Mouse (Mus musculus): Measurements from ENCODE around the gene Mrto4. TPM values are rescaled to one million over a fixed set of nuclear protein-coding genes. Genes with fewer than 3 reads are reported as not detected.
A peak's percentile ranks its signal among the peaks of the same experiment; 100 is the strongest.

Gene Mrto4
- polyA plus RNA-seq, 1 experiment from 2014 or later: 147 TPM

DNA sequence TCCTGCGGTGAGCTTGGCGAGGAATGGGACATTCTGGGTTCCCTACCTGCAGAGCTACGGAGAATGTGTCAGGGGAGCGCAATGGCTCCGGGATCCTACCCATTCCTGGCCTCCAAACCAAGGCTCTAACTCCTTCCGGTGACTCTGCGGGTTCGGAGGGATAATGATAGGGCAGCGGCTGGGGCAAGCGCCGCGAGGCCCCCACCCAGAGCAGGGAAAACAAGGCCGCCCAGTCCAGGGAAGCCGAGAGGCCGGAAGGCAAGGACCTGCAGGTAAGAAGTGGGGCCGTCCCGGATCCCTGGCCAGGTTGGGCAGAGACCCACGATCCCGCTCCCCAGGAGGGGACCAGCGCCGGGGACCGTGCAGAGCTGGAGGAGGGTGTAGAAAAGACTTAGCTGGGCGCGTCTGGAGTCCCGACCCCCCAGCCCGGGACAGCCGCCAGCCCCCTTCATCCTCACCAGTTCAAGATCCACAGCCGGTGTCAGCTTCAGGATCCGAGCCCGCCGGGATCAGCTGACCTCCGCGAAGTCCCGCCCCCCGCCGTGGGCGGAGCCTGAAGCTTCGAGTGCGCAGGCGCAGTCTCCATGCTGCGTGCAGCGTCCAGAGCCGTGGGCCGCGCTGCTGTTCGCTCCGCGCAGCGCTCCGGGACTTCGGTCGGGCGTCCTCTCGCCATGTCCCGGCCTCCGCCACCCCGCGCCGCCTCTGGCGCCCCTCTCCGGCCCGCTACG lies 42.0 kb downstream of the Mrto4 start, which contains the start of the genes Pqlc2 and Akr7a5:
Gene Pqlc2, minus strand, starts transcription at position 538 of the 728 bp plus-strand sequence.
Gene Akr7a5, plus strand, starts transcription at position 574 of the 728 bp plus-strand sequence.
- H3K27ac ChIP-seq: peak within 1 kb of the TSS; percentile 69
- peak within 1 kb of the TSS; percentile 88 for H3K4me3 ChIP-seq (replicated peaks)
- ATAC-seq (ENCODE audit: low read depth): peak; percentile 86
- peaks cover 41% of the 10 kb centered on the region for H3K4me1 ChIP-seq (replicated peaks)
- peak; percentile 98 for DNase-seq
- no peaks in the 10 kb centered on the region for H3K9me3 ChIP-seq (replicated peaks)
- H3K27me3 ChIP-seq: 0 out of 2 replicates have a peak, but pooled peaks cover 4% of the 10 kb centered on the region
- peak within 1 kb of the TSS; percentile 100 for H3K4me2 ChIP-seq
- peaks cover 9% of the 10 kb centered on the region for H3K36me3 ChIP-seq
- under 1% methylated on average over 63 of the region's 63 CpGs for WGBS (ENCODE audit: insufficient replicate concordance)
- H3K9ac ChIP-seq: peak within 1 kb of the TSS; percentile 90

GRCm38 (mm10) chr4:139309651-139310050 lies 42.7 kb downstream of the Mrto4 start:
- Histone ChIP-seq H3K27ac (no peak overlapping the region), H3K9ac (peak overlapping the region; percentile 90), H3K27me3 (0 out of 2 replicates have a peak, but pooled peaks cover 4% of the 10 kb centered on the region), H3K4me3 (replicated peaks) (peak overlapping the region; percentile 88), H3K4me1 (replicated peaks) (peaks cover 41% of the 10 kb centered on the region), H3K4me2 (peak overlapping the region; percentile 100), H3K36me3 (peaks cover 3% of the 10 kb centered on the region; the same call in 1 of the 2 replicates), H3K9me3 (replicated peaks) (no peaks in the 10 kb centered on the region)
- ATAC-seq (ENCODE audit: low read depth) (no peak), DNase-seq (no peak)
- 37% methylated on average over 6 of the region's 6 CpGs for WGBS (ENCODE audit: insufficient replicate concordance)

DNA sequence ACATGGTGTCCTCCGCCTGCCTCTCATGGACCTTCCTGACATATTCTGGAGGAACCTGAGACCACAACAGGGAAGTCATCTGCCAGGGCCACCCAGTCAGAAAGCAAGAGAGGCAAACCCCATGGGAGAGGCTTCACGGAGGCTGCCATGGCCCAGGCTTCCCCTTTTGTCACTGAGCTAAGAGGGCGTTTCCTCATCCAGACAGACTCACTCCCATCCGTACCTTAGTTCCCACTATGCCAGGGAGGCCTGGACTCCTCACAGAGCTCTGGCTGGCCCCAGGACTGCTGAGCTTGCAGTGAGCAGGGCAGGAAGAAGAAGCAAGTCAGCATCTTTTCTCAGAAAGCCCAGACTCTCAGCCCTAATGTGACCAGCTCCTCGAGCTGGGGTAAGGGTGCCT lies 44.5 kb downstream of the Mrto4 start:
- ATAC-seq (ENCODE audit: low read depth) (no peak), DNase-seq (no peak)
- no peak overlapping the region for H3K4me3 ChIP-seq (replicated peaks)
- no peak overlapping the region for H3K27ac ChIP-seq
- H3K27me3 ChIP-seq: 0 out of 2 replicates have a peak, but pooled peaks cover 4% of the 10 kb centered on the region
- H3K4me1 ChIP-seq (replicated peaks): peaks cover 41% of the 10 kb centered on the region
- no peaks in the 10 kb centered on the region for H3K9me3 ChIP-seq (replicated peaks)
- 45% methylated on average over 5 of the region's 5 CpGs for WGBS (ENCODE audit: insufficient replicate concordance)
- no peak overlapping the region for H3K4me2 ChIP-seq
- no peaks in the 10 kb centered on the region for H3K36me3 ChIP-seq
- H3K9ac ChIP-seq: no peak overlapping the region

DNA sequence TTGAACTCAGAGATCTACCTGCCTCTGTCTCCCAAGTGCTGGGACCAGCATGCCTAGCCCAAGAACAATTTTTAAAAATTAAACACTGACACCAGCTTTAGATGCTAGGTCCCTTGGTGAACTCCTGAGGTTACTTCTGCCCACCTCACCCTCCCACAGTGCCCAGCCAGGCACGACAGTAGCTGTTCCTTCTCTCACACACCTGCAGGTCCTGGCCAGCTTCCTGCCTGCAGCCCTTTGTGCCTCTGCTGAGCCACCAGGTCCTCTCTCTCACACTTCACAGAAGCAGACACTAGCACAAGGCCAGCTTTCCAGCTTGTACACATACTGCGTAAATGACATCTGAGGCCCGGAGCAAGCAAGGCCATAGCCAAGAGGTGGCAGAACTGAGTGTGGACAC lies 46.9 kb downstream of the Mrto4 start:
- no peak overlapping the region for H3K27ac ChIP-seq
- no peak overlapping the region for H3K9ac ChIP-seq
- no peak overlapping the region for H3K4me2 ChIP-seq
- H3K4me3 ChIP-seq (replicated peaks): no peak overlapping the region
- no peak for DNase-seq
- no peaks in the 10 kb centered on the region for H3K27me3 ChIP-seq
- 83% methylated on average over 3 of the region's 3 CpGs for WGBS (ENCODE audit: insufficient replicate concordance)
- no peaks in the 10 kb centered on the region for H3K9me3 ChIP-seq (replicated peaks)
- ATAC-seq (ENCODE audit: low read depth): no peak
- peaks cover 26% of the 10 kb centered on the region for H3K4me1 ChIP-seq (replicated peaks)
- H3K36me3 ChIP-seq: peaks cover 6% of the 10 kb centered on the region; the same call in 1 of the 2 replicates

- DNase-seq (no peak), ATAC-seq (ENCODE audit: low read depth) (no peak)
- no peak overlapping the region for H3K4me2 ChIP-seq
- peaks cover 8% of the 10 kb centered on the region for H3K4me1 ChIP-seq (replicated peaks)
- WGBS (ENCODE audit: insufficient replicate concordance): 60% methylated on average over 5 of the region's 5 CpGs
- H3K27me3 ChIP-seq: no peaks in the 10 kb centered on the region
- H3K9me3 ChIP-seq (replicated peaks): no peaks in the 10 kb centered on the region
- no peak overlapping the region for H3K9ac ChIP-seq
- H3K4me3 ChIP-seq (replicated peaks): no peak overlapping the region
- no peak overlapping the region for H3K27ac ChIP-seq
- peaks cover 9% of the 10 kb centered on the region; the same call in 1 of the 2 replicates for H3K36me3 ChIP-seq
These were observed 50.1 kb downstream of the Mrto4 start for GRCm38 (mm10) chr4:139302241-139302640.

DNA sequence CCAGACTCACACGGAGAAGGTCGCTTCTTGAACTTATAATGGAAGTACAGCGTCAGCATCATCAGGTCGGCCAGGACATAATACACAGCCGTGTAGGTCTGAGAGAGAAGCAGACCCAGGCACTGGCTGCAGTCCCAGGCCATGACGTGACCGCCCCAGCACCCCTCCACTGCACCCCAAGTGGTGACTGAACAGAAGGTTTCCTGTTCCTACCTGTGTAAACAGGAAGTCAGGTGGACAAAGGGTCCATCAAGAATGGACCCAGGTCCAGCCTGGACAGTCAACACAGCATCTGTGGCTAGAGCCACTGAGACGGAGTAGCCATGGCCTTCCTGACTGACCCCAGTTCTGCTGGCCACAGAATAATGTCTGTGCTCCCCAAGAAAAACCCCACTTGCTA lies 50.6 kb downstream of the Mrto4 start:
- 83% methylated on average over 8 of the region's 8 CpGs for WGBS (ENCODE audit: insufficient replicate concordance)
- no peak overlapping the region for H3K27ac ChIP-seq
- H3K9ac ChIP-seq: no peak overlapping the region
- H3K27me3 ChIP-seq: no peaks in the 10 kb centered on the region
- no peak for DNase-seq
- peaks cover 9% of the 10 kb centered on the region; the same call in 1 of the 2 replicates for H3K36me3 ChIP-seq
- no peak overlapping the region for H3K4me2 ChIP-seq
- no peak overlapping the region for H3K4me3 ChIP-seq (replicated peaks)
- peaks cover 8% of the 10 kb centered on the region for H3K4me1 ChIP-seq (replicated peaks)
- ATAC-seq (ENCODE audit: low read depth): peak; percentile 29
- H3K9me3 ChIP-seq (replicated peaks): no peaks in the 10 kb centered on the region

DNA sequence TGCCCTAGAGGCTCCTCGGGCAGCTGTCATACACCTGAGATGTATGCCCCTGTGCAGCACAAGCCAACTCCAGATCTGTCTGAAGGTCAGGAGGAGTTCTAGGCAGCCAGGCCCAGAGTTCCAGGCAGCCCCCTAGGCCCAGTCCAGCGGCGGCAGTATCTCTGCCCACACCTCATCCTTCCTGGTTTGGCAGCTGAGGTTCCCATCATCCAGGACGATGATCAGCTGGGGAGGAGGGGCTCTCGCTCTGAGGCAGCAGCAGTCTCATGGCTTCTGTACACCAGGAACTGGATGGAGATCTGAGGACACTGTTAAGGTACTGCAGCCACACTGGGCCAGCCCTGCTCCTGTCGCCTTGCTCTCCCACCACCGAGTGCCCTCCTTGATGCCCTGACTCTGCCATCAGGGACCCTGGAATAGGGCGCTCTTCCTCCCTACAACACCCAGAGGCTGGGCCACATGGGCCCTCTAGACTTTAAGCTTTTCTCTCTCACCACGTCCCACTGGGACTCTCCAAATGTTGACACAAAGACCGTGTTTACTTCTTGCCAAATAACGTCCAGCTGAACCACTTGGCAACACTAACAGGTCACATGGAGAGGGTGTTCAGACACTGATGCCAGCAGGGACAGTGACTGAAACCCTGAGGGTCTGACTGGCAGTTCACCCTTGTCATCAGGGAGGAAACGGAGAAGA lies 53.6 kb downstream of the Mrto4 start:
- no peaks in the 10 kb centered on the region for H3K9me3 ChIP-seq (replicated peaks)
- H3K36me3 ChIP-seq: peaks cover 9% of the 10 kb centered on the region; the same call in 1 of the 2 replicates
- no peak overlapping the region for H3K9ac ChIP-seq
- DNase-seq: no peak
- peaks cover 4% of the 10 kb centered on the region for H3K4me1 ChIP-seq (replicated peaks)
- no peak overlapping the region for H3K27ac ChIP-seq
- H3K4me2 ChIP-seq: no peak overlapping the region
- peak; percentile 29; the same call in 1 of the 2 replicates for ATAC-seq (ENCODE audit: low read depth)
- H3K4me3 ChIP-seq (replicated peaks): no peak overlapping the region
- 72% methylated on average over 12 of the region's 12 CpGs for WGBS (ENCODE audit: insufficient replicate concordance)
- no peaks in the 10 kb centered on the region for H3K27me3 ChIP-seq

DNA sequence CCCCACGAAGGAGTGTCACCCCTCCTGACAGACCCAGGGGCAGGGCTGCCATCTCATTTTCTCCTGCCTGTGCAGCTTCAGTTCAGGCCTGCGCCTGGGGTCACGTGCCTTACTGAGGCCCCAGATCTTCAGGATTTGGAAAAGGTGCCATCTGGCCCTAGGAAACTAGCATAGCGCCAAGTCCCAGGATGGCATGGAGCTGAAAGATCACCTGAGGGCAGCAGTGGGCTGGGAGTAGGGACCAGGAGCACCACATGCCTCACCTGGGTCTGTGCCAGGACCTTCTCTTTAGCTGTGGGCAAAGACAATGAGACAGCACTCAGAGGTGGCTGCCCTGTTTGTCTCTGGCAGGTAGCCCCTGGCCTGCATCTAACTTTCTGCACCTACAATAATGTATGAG lies 54.8 kb downstream of the Mrto4 start:
- no peaks in the 10 kb centered on the region for H3K27me3 ChIP-seq
- peaks cover 7% of the 10 kb centered on the region; the same call in 1 of the 2 replicates for H3K36me3 ChIP-seq
- ATAC-seq (ENCODE audit: low read depth): no peak
- no peak overlapping the region for H3K4me3 ChIP-seq (replicated peaks)
- H3K4me1 ChIP-seq (replicated peaks): peaks cover 4% of the 10 kb centered on the region
- 76% methylated on average over 4 of the region's 4 CpGs for WGBS (ENCODE audit: insufficient replicate concordance)
- no peak overlapping the region for H3K9ac ChIP-seq
- no peak for DNase-seq
- no peak overlapping the region for H3K27ac ChIP-seq
- H3K4me2 ChIP-seq: no peak overlapping the region
- H3K9me3 ChIP-seq (replicated peaks): no peaks in the 10 kb centered on the region

Small RNAs within 50 kb of the gene (microRNA-seq; reads per million reads assigned to microRNA genes)
- 8.2 reads per million, percentile 19 among the genes with 10 or more reads in this experiment for gene Gm24245
- gene Gm25732: 2.3 reads per million

Other genes starting within 250 kb of the Mrto4 start
- gene Minos1, start 221.5 kb downstream of the Mrto4 start, polyA plus RNA-seq (2015; fragmentation: Nextera tagmentation; extraction: Ambion mirVana): 403 and 435 TPM in 2 replicates
- 173 and 198 TPM in 2 replicates for gene Capzb, start 159.7 kb downstream of the Mrto4 start, polyA plus RNA-seq (2015; fragmentation: Nextera tagmentation; extraction: Ambion mirVana)
- 9.7 and 10.3 TPM in 2 replicates for gene Pqlc2, start 41.9 kb downstream of the Mrto4 start, polyA plus RNA-seq (2015; fragmentation: Nextera tagmentation; extraction: Ambion mirVana)
- 39.8 and 40.0 TPM in 2 replicates for gene Akr7a5, start 41.8 kb downstream of the Mrto4 start, polyA plus RNA-seq (2015; fragmentation: Nextera tagmentation; extraction: Ambion mirVana)
- 15.4 and 17.8 TPM in 2 replicates for gene Emc1, start within 50 bp of the Mrto4 start, polyA plus RNA-seq (2015; fragmentation: Nextera tagmentation; extraction: Ambion mirVana)
- gene Ubr4, start within 50 bp of the Mrto4 start, polyA plus RNA-seq (2015; fragmentation: Nextera tagmentation; extraction: Ambion mirVana): 33.8 and 34.5 TPM in 2 replicates
- 1.0 and 1.1 TPM in 2 replicates for gene Iffo2, start 178.0 kb upstream of the Mrto4 start, polyA plus RNA-seq (2015; fragmentation: Nextera tagmentation; extraction: Ambion mirVana)